Mouse (Mus musculus): Measurements from ENCODE around the gene Hpse2. TPM values are rescaled to one million over a fixed set of nuclear protein-coding genes. Genes with fewer than 3 reads are reported as not detected.

Gene Hpse2
- polyA plus RNA-seq, 1 experiment, result 9.4 TPM

DNA sequence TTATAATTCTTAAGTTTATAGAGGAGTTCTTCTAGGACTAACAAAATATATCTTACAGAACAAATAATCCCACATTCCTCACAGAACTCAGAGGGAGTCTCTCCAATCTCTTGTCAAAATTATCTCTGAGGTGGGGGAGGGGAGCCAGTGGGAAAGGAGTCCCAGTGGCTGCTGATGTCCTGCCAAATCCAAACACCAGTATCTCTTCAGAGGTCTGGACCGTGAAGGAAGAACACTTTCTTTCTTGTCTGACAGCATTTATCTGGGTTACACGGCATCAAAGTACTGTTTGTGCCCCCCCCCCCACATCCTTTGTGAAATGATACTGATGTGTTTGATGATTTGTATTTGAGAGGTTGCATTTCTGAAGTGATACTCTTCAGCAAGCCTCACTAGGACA is 213.3 kb downstream of the Hpse2 start:
- DNase-seq (ENCODE audit: low spot score), result no peak

DNA sequence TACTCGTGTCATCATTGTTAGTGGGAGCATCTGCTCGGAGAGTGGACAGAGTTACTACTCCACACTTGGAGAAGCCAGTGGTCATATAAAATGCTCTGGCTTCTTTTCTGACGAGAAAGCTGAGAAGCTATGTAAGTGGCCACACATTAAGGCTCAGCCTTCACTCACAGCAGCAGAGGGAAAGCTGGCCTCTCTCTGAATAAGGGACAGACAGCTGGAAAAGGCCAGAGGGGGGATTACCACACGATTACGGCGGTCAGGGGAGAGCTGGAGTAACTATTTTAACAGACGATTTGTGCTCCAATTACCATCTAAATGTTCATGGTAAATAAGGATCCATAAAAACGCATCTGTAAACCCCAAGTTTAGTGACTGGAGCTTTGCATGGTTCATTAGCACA is 232.1 kb downstream of the Hpse2 start:
- no peak for DNase-seq (ENCODE audit: low spot score)

- DNase-seq (ENCODE audit: low spot score), result no peak
Measured at GRCm38 (mm10) chr19:43155582-43155981, 232.6 kb downstream of the Hpse2 start.

DNA sequence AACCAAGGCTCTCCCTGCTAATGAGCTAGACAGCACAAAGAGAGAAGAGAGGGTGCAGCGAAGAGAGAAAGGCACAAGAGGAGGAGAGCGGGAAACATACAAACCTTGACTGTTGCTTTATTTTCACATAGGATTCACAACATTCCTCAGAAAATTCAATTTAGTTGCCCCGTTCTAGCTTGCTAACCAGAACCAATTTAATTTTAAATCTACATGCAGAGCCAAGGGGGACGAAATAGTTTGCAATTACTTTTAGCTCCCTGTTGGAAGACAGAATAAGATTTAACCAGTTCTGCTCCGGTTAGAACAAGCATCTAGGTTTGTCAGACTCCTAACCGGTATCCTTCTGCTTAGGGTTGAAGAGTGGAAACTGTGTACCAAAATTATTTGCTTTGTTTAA is 240.3 kb downstream of the Hpse2 start:
- DNase-seq (ENCODE audit: low spot score), result no peak

DNA sequence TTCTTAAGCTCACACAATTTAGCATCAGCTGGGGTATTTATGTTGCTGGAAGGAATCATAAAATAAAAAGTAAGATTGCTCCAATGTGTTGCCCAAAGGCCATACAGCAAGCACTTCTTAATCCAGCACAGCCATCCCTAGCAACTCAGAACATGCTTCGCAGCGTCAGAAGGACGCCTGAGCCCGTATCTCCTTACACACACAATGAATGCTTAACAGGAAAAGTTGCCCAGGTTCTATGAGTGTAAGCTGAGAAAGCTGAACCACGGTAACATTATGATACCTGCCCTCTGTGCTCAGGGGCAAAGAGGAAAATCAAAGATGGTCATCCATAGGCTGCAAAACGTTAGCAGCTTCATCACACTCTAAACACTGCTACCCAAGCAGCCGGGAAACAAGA is 241.3 kb downstream of the Hpse2 start:
- DNase-seq (ENCODE audit: low spot score), result no peak

- DNase-seq (ENCODE audit: low spot score), result no peak
Measured at GRCm38 (mm10) chr19:43141646-43142045, 246.5 kb downstream of the Hpse2 start.

DNA sequence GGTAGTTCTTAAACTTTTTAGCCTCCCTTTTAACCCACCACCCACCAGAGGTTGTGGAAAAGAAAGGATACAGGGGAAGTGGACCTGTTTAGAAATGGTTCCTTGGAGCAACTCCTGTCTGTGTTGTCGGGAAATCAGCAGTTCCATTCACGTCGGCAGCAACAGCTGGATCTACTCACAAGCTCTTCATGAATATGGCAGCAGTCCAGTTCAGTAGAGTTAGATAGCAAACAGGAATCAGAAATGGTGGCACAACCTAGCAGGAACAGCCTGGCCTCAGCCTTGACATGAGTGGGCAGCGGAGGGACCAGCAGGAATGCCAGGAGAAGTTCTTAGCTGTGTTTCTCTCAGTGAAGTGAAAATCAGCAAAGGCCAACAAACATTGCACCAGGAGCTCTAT is 278.4 kb downstream of the Hpse2 start:
- DNase-seq (ENCODE audit: low spot score), result no peak

GRCm38 (mm10) chr19:43096915-43097314 is 291.2 kb downstream of the Hpse2 start:
- DNase-seq (ENCODE audit: low spot score), result no peak

GRCm38 (mm10) chr19:43087216-43087615 is 300.9 kb downstream of the Hpse2 start:
- DNase-seq (ENCODE audit: low spot score), result no peak

GRCm38 (mm10) chr19:43064155-43064554 is 324.0 kb downstream of the Hpse2 start:
- DNase-seq (ENCODE audit: low spot score), result no peak

DNA sequence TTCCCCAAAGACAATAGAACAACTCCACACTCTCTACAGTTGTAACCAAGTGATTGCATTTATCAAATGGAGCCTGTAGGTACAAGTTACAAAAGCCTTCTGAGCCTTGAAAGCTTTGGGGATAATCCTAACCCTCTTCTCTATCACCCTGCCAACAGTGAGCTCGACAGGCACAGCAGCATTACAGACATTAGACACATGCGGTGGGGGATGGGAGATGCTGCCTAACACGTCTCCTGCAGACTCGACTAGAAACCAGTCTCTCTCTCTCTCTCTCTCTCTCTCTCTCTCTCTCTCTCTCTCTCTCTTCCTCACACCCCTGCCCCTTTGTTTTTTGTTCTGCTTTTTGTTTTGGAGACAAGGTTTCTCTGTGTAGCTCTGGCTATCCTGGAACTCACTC is 343.6 kb downstream of the Hpse2 start:
- DNase-seq (ENCODE audit: low spot score), result no peak

DNA sequence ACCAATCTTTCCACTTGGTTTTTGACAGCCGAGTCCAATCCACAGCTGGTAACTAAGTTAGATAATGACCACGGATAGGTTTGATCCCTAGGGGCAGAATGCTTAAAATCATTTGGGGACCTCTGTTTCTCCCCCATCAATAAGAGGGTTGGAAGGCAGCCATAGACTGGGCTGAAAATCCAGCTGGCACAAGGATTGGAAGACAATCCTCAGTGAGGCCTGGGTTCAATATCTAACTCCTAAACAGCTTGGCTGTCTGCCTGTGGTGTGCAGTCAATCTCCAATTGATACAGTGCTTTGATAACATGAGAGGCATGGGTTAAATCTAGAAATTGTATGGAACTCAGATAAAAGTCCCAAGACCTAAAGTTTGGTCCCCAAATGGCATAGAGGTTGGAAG is 345.4 kb downstream of the Hpse2 start:
- no peak for DNase-seq (ENCODE audit: low spot score)

GRCm38 (mm10) chr19:43042211-43042610 is 345.9 kb downstream of the Hpse2 start:
- no peak for DNase-seq (ENCODE audit: low spot score)

GRCm38 (mm10) chr19:43036381-43036780 is 351.8 kb downstream of the Hpse2 start:
- DNase-seq (ENCODE audit: low spot score), result no peak

DNA sequence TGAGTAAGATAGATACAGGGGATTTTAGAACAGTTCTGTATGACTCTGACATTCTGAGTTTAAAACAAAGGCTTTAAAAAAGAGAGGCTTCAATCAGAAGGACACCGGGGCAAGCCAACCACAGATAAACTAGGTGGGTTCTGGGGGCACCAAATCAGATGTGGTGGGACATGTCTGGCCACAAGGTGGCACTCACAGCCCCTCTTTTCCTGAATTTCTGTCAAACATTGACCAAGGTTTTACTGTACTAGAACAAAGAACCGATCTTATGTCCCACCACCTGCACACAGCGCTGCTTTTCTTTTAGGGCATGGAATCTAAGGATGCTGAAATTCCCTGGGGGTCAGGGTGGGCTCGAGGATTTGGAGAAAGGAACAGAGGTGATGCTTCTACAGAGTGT is 360.9 kb downstream of the Hpse2 start:
- DNase-seq (ENCODE audit: low spot score), result no peak

DNA sequence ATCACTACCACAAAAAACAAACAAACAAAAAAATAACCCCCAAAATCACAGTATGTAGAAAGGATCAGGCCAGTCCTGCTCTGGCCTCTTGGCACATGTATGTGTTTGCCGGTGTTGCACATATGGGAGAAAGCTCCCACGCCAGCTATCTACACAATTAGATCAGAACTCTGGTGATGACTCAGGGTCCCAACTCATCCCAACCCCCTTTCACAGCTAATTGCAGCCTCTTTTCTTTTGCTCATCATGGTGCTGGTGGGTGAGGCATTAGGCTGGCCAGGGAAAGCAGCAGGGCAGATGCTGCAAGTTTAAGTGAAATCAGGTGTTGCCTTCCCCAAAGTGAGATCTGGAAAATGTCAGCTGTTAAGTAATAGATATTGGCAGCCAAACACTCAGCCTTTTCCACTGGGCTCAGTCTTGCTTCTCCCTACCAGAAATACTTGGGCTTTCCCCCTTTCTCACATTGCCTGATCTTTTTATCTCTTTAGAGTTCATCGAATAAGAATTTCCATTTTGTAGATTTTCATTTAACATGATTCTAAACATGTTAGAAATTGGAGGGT is 365.5 kb downstream of the Hpse2 start:
- no peak for DNase-seq (ENCODE audit: low spot score)

DNA sequence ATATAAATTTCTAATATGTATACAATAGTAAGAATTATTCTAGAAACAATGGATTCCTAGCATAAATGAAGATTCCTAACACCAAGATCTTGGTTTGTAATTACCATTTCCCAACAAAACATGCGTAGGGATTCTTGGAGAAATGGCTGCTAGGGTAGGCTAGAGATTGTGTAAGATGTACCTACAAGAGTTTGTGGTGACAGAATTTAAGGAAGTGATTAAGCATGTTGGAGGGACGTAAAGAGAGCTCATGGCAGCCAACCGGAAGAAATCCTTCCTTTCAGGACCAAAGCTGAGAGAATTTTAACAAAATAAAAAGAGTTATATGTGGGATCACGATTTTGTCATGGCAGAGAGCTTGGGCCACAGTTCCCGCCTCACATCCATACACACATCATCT is 369.4 kb downstream of the Hpse2 start:
- DNase-seq (ENCODE audit: low spot score), result no peak

DNA sequence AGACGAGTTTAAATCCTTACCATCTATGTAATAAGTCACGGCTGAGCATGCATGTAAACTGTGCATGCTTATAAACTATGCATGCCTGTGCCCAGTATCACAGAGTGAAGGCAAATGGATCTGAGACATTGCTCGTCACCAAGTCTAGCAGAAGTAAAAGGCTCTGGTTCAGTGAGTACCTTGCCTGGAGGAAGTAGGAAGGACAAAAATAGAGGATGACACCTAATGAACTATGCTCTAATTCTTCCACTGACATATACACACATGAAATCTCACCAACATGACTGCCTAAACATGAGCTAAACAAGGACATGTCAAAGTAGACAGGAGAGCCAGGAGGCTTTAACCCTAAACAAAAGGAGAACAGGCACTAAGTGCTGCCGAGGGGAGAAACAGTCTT is 391.7 kb downstream of the Hpse2 start:
- DNase-seq (ENCODE audit: low spot score), result no peak

GRCm38 (mm10) chr19:42988833-42989232 is 399.3 kb downstream of the Hpse2 start:
- no peak for DNase-seq (ENCODE audit: low spot score)

DNA sequence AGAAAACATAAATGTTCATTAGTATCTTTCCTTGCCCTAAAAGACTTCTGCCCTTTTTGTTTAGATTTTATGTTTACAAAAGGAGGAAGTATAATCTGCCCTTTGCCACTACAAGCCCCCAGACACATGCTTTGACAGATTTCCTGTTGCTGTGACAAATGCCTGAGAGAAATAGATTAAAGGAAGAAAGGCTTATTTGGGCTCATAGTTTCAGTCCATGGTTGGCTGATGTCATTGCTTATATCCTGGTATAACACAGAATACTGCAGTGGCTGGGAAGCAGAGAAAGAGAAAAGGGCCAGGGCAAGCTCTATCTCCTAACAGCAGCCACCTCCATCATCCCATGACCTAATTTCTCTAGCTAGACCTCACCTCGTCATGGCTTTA is 401.8 kb downstream of the Hpse2 start:
- no peak for DNase-seq (ENCODE audit: low spot score)

GRCm38 (mm10) chr19:42985372-42986314 is 402.5 kb downstream of the Hpse2 start:
- DNase-seq (ENCODE audit: low spot score), result no peak

DNA sequence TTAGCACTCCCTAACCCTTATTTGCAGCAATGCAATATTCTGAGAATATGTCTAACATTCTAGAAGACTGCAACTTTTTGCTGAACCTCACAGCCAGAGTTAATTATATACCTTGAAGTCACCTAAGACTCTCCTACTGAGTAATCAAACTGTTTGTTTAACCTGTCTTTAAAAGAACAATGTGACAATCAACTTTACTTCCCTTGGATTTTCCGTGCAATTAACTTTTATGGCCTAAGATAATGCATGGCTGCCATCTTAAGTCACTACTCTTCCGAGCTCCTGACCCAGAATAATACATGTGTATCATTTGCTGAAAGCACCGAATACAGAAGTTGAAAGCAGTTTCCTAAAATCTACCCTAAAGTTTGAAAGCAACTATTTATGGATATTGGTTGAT is 407.6 kb downstream of the Hpse2 start:
- no peak for DNase-seq (ENCODE audit: low spot score)

DNA sequence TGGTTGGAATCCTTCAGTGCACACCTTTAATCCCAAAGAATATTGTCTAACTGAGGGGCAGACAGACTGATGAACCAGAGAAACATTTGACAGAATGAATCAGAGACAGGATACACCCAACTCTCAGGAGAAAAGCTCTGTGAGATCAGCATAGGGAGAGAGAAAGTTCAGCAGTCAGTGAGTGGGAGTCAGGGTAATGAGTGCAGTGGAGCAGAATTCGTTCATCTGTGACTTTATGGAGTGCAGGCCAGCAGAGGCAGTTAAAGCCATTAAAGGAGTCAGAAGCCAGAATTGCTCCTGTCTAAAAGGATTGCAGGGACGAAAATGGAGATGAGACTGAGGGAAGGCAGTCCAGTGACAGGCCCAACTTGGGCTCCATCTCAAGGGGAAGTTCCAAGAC is 410.2 kb downstream of the Hpse2 start:
- no peak for DNase-seq (ENCODE audit: low spot score)

- no peak for DNase-seq (ENCODE audit: low spot score)
Measured at GRCm38 (mm10) chr19:42973740-42974139, 414.4 kb downstream of the Hpse2 start.

All from urinary bladder, adult 2 months (tissue).